Mouse (Mus musculus): ENCODE results near the gene Ryr2. TPM values are rescaled to one million over a fixed set of nuclear protein-coding genes. Genes with fewer than 3 reads are reported as not detected.

The Ryr2 gene
- polyA plus RNA-seq, 1 experiment: 1.2 TPM

- no peak for DNase-seq (ENCODE audit: low spot score)
Observed at GRCm38 (mm10) chr13:12037241-12037640, 69.5 kb downstream of the Ryr2 start.

- no peak for DNase-seq (ENCODE audit: low spot score)
Observed at GRCm38 (mm10) chr13:12036834-12037233, 69.9 kb downstream of the Ryr2 start.

- DNase-seq (ENCODE audit: low spot score): no peak
Observed at GRCm38 (mm10) chr13:12033914-12034313, 72.8 kb downstream of the Ryr2 start.

- DNase-seq (ENCODE audit: low spot score): no peak
Observed at GRCm38 (mm10) chr13:12033272-12033671, 73.5 kb downstream of the Ryr2 start.

GRCm38 (mm10) chr13:12029841-12030240 is 76.9 kb downstream of the Ryr2 start:
- DNase-seq (ENCODE audit: low spot score): no peak

GRCm38 (mm10) chr13:12029326-12029725 is 77.4 kb downstream of the Ryr2 start:
- DNase-seq (ENCODE audit: low spot score): no peak

GRCm38 (mm10) chr13:12018046-12018445 is 88.7 kb downstream of the Ryr2 start:
- DNase-seq (ENCODE audit: low spot score): no peak

GRCm38 (mm10) chr13:12013986-12014385 is 92.8 kb downstream of the Ryr2 start:
- no peak for DNase-seq (ENCODE audit: low spot score)

GRCm38 (mm10) chr13:12008995-12009689 is 97.6 kb downstream of the Ryr2 start:
- no peak for DNase-seq (ENCODE audit: low spot score)

GRCm38 (mm10) chr13:12007579-12007978 is 99.2 kb downstream of the Ryr2 start:
- no peak for DNase-seq (ENCODE audit: low spot score)

- no peak for DNase-seq (ENCODE audit: low spot score)
Observed at GRCm38 (mm10) chr13:12001891-12002294, 104.9 kb downstream of the Ryr2 start.

GRCm38 (mm10) chr13:11999851-12000250 is 106.9 kb downstream of the Ryr2 start:
- no peak for DNase-seq (ENCODE audit: low spot score)

GRCm38 (mm10) chr13:11997366-11997765 is 109.4 kb downstream of the Ryr2 start:
- no peak for DNase-seq (ENCODE audit: low spot score)

GRCm38 (mm10) chr13:11987556-11987955 is 119.2 kb downstream of the Ryr2 start:
- DNase-seq (ENCODE audit: low spot score): no peak

GRCm38 (mm10) chr13:11985056-11985455 is 121.7 kb downstream of the Ryr2 start:
- DNase-seq (ENCODE audit: low spot score): no peak

GRCm38 (mm10) chr13:11978997-11979396 is 127.7 kb downstream of the Ryr2 start:
- DNase-seq (ENCODE audit: low spot score): no peak

GRCm38 (mm10) chr13:11978359-11978758 is 128.4 kb downstream of the Ryr2 start:
- DNase-seq (ENCODE audit: low spot score): no peak

GRCm38 (mm10) chr13:11977606-11978005 is 129.1 kb downstream of the Ryr2 start:
- no peak for DNase-seq (ENCODE audit: low spot score)

- DNase-seq (ENCODE audit: low spot score): no peak
Observed at GRCm38 (mm10) chr13:11964391-11964790, 142.4 kb downstream of the Ryr2 start.

- no peak for DNase-seq (ENCODE audit: low spot score)
Observed at GRCm38 (mm10) chr13:11959488-11960174, 147.1 kb downstream of the Ryr2 start.

- no peak for DNase-seq (ENCODE audit: low spot score)
Observed at GRCm38 (mm10) chr13:11958854-11959253, 147.9 kb downstream of the Ryr2 start.

GRCm38 (mm10) chr13:11958271-11958670 is 148.5 kb downstream of the Ryr2 start:
- DNase-seq (ENCODE audit: low spot score): no peak

- DNase-seq (ENCODE audit: low spot score): no peak
Observed at GRCm38 (mm10) chr13:11951951-11952350, 154.8 kb downstream of the Ryr2 start.

Measured in urinary bladder, adult 2 months (tissue).